Mouse (Mus musculus) E14TG2a.4 (cell line): Measurements from ENCODE around the gene Tmem28.

Source experiments
- CTCF ChIP-seq: conservative IDR thresholded peaks from 2 replicates; pipeline ENCODE4 v1.5.1; 2014; ENCODE audit warnings: low read length
- NANOG ChIP-seq: IDR thresholded peaks from 2 replicates; pipeline ENCODE4 v1.6.1; 2014; ENCODE audit warnings: borderline replicate concordance, low read length, mixed read lengths

- TF ChIP-seq CTCF (no peak), NANOG (no peak)
Observed at GRCm38 (mm10) chrX:99780308-99780707, 40.5 kb upstream of the Tmem28 start.
